8 mouse cellular contexts compared by ENCODE assay signal in genomic region chr2:26627921-26628739, GRCm38 (mm10). TPM values are rescaled to one million over a fixed set of nuclear protein-coding genes. Genes with fewer than 3 reads are reported as not detected.
DNase-seq lines count a peak whose midpoint lies in the region; ATAC-seq and TF ChIP-seq lines count a peak whose summit lies in the region.

Fam69b (plus strand) TSS chr2:26628457.

- no peak for TF ChIP-seq EP300 in stomach, postnatal 0 days (optimal IDR thresholded peaks at IDR 0.05)

- peak; percentile 61 for ATAC-seq in heart, embryonic 12.5 days (ENCODE audit: insufficient number of reproducible peaks, low FRiP score)
- peak; percentile 72 for ATAC-seq in kidney, embryonic 15.5 days (replicated peaks; ENCODE audit: low FRiP score)
- peak; percentile 74 for ATAC-seq in limb, embryonic 14.5 days (ENCODE audit: low FRiP score, low read depth)
- peak; percentile 78 for ATAC-seq in midbrain, embryonic 16.5 days
- peak; percentile 58 for ATAC-seq in stomach, postnatal 0 days (ENCODE audit: low FRiP score, low TSS enrichment)

- no peaks in the 10 kb centered on the region for H3K36me3 ChIP-seq in C2C12 (ENCODE audit: control insufficient read depth, insufficient read depth)
- no peaks in the 10 kb centered on the region for H3K36me3 ChIP-seq in heart, embryonic 12.5 days
- no peaks in the 10 kb centered on the region for H3K36me3 ChIP-seq in kidney, embryonic 15.5 days
- H3K36me3 ChIP-seq in limb, embryonic 14.5 days (ENCODE audit: control insufficient read depth, insufficient read depth, low read length): 0 out of 2 replicates have a peak, but pooled peaks cover 5% of the 10 kb centered on the region
- H3K36me3 ChIP-seq in midbrain, embryonic 16.5 days (ENCODE audit: control insufficient read depth, insufficient read depth, low read length): no peaks in the 10 kb centered on the region
- no peaks in the 10 kb centered on the region for H3K36me3 ChIP-seq in stomach, postnatal 0 days (ENCODE audit: control insufficient read depth, insufficient read depth, low read length)

- H3K79me3 ChIP-seq in C2C12 (ENCODE audit: low read depth): no peaks in the 10 kb centered on the region

- peak within 1 kb of the TSS; percentile 11 for H3K4me3 ChIP-seq in C2C12 (ENCODE audit: insufficient read depth, poor library complexity, severe bottlenecking)
- peak within 1 kb of the TSS; percentile 66 for H3K4me3 ChIP-seq in bone marrow, adult 2 months (replicated peaks; ENCODE audit: control insufficient read depth, low read depth, low read length)
- peak within 1 kb of the TSS; percentile 33 for H3K4me3 ChIP-seq in embryonic fibroblast, embryonic 13.5 days (ENCODE audit: insufficient read depth, low read length)
- H3K4me3 ChIP-seq in heart, embryonic 12.5 days: peak within 1 kb of the TSS; percentile 63
- peak within 1 kb of the TSS; percentile 72 for H3K4me3 ChIP-seq in kidney, embryonic 15.5 days (replicated peaks)
- H3K4me3 ChIP-seq in limb, embryonic 14.5 days (replicated peaks; ENCODE audit: low read length): peak within 1 kb of the TSS; percentile 76
- H3K4me3 ChIP-seq in midbrain, embryonic 16.5 days (ENCODE audit: low read depth, low read length): peak within 1 kb of the TSS; percentile 90
- peak within 1 kb of the TSS; percentile 64 for H3K4me3 ChIP-seq in stomach, postnatal 0 days (ENCODE audit: low read depth, low read length)

- no peak for TF ChIP-seq CTCF in C2C12 (IDR thresholded peaks at IDR 0.05; ENCODE audit: control insufficient read depth, insufficient read depth, insufficient read length)
- no peak for TF ChIP-seq CTCF in bone marrow, adult 2 months (IDR thresholded peaks at IDR 0.05; ENCODE audit: control insufficient read depth, insufficient read depth, low read length)
- TF ChIP-seq CTCF in embryonic fibroblast, embryonic 13.5 days (IDR thresholded peaks at IDR 0.05; ENCODE audit: borderline replicate concordance, insufficient read depth, low read length): no peak
- TF ChIP-seq CTCF in stomach, postnatal 0 days (IDR thresholded peaks at IDR 0.05; ENCODE audit: low read depth): no peak

- H3K79me2 ChIP-seq in C2C12 (ENCODE audit: control insufficient read depth, insufficient read depth): no peaks in the 10 kb centered on the region

- H3K27me3 ChIP-seq in C2C12 (ENCODE audit: control insufficient read depth, insufficient read depth, insufficient read length): no peaks in the 10 kb centered on the region
- 0 out of 2 replicates have a peak, but pooled peaks cover 5% of the 10 kb centered on the region for H3K27me3 ChIP-seq in heart, embryonic 12.5 days (replicated peaks)
- H3K27me3 ChIP-seq in kidney, embryonic 15.5 days: no peaks in the 10 kb centered on the region
- no peaks in the 10 kb centered on the region for H3K27me3 ChIP-seq in limb, embryonic 14.5 days (ENCODE audit: control insufficient read depth, insufficient read depth, low read length)
- H3K27me3 ChIP-seq in midbrain, embryonic 16.5 days (ENCODE audit: control insufficient read depth, insufficient read depth, low read depth, low read length): no peaks in the 10 kb centered on the region
- no peaks in the 10 kb centered on the region for H3K27me3 ChIP-seq in stomach, postnatal 0 days (ENCODE audit: control insufficient read depth, insufficient read depth, low read length)

- peak within 1 kb of the TSS; percentile 94 for H3K4me2 ChIP-seq in heart, embryonic 12.5 days
- peak within 1 kb of the TSS; percentile 98 for H3K4me2 ChIP-seq in kidney, embryonic 15.5 days
- peak within 1 kb of the TSS; percentile 92 for H3K4me2 ChIP-seq in limb, embryonic 14.5 days (replicated peaks; ENCODE audit: low read depth, low read length, severe bottlenecking)
- H3K4me2 ChIP-seq in midbrain, embryonic 16.5 days (ENCODE audit: low read length): peak within 1 kb of the TSS; percentile 100
- H3K4me2 ChIP-seq in stomach, postnatal 0 days (replicated peaks; ENCODE audit: low read depth): peak within 1 kb of the TSS; percentile 93

- peak; percentile 89 for DNase-seq in limb, embryonic 14.5 days (ENCODE audit: low spot score)
- DNase-seq in stomach, postnatal 0 days (ENCODE audit: low spot score): peak; percentile 71

- H3K9me3 ChIP-seq in heart, embryonic 12.5 days (replicated peaks): no peaks in the 10 kb centered on the region; the same call in 1 of the 2 replicates
- no peaks in the 10 kb centered on the region for H3K9me3 ChIP-seq in kidney, embryonic 15.5 days (replicated peaks)
- no peaks in the 10 kb centered on the region for H3K9me3 ChIP-seq in limb, embryonic 14.5 days (ENCODE audit: control insufficient read depth, low read length)
- no peaks in the 10 kb centered on the region for H3K9me3 ChIP-seq in midbrain, embryonic 16.5 days (replicated peaks; ENCODE audit: control insufficient read depth, low read length, poor library complexity, severe bottlenecking)
- no peaks in the 10 kb centered on the region for H3K9me3 ChIP-seq in stomach, postnatal 0 days (ENCODE audit: control insufficient read depth, low read length)

- peak within 1 kb of the TSS; percentile 47 for H3ac ChIP-seq in C2C12 (ENCODE audit: control insufficient read depth, insufficient read length, low read depth)

- peak within 1 kb of the TSS; percentile 85 for H3K9ac ChIP-seq in heart, embryonic 12.5 days
- peak within 1 kb of the TSS; percentile 89 for H3K9ac ChIP-seq in kidney, embryonic 15.5 days
- peak within 1 kb of the TSS; percentile 93 for H3K9ac ChIP-seq in limb, embryonic 14.5 days (ENCODE audit: low read depth, low read length, severe bottlenecking)
- peak within 1 kb of the TSS; percentile 99 for H3K9ac ChIP-seq in midbrain, embryonic 16.5 days (ENCODE audit: low read depth, low read length)
- H3K9ac ChIP-seq in stomach, postnatal 0 days (ENCODE audit: low read length): peak within 1 kb of the TSS; percentile 73

- 1% methylated on average over 70 of the region's 70 CpGs for WGBS in bone marrow, adult 2 months
- 1% methylated on average over 70 of the region's 70 CpGs for WGBS in heart, embryonic 12.5 days
- WGBS in kidney, embryonic 15.5 days: under 1% methylated on average over 60 of the region's 70 CpGs
- under 1% methylated on average over 39 of the region's 70 CpGs for WGBS in limb, embryonic 14.5 days
- WGBS in midbrain, embryonic 16.5 days: under 1% methylated on average over 58 of the region's 70 CpGs
- WGBS in stomach, postnatal 0 days: under 1% methylated on average over 57 of the region's 70 CpGs

- H3K27ac ChIP-seq in bone marrow, adult 2 months (ENCODE audit: control insufficient read depth, insufficient read depth, low read depth, low read length, poor library complexity): peak within 1 kb of the TSS; percentile 12; the same call in 1 of the 2 replicates
- no peak within 1 kb of the TSS for H3K27ac ChIP-seq in embryonic fibroblast, embryonic 13.5 days (ENCODE audit: insufficient read depth, low read length)
- H3K27ac ChIP-seq in heart, embryonic 12.5 days (ENCODE audit: poor library complexity, severe bottlenecking): no peak within 1 kb of the TSS
- peak within 1 kb of the TSS; percentile 81 for H3K27ac ChIP-seq in kidney, embryonic 15.5 days
- H3K27ac ChIP-seq in limb, embryonic 14.5 days (replicated peaks; ENCODE audit: low read depth, low read length): peak within 1 kb of the TSS; percentile 58; the same call in 1 of the 2 replicates
- H3K27ac ChIP-seq in midbrain, embryonic 16.5 days (ENCODE audit: low read length): peak within 1 kb of the TSS; percentile 93
- no peak within 1 kb of the TSS for H3K27ac ChIP-seq in stomach, postnatal 0 days (replicated peaks)

- peaks cover 1% of the 10 kb centered on the region; the same call in 1 of the 2 replicates for H3K4me1 ChIP-seq in bone marrow, adult 2 months (ENCODE audit: control insufficient read depth, insufficient read depth, low read length)
- H3K4me1 ChIP-seq in embryonic fibroblast, embryonic 13.5 days (ENCODE audit: control insufficient read depth, insufficient read depth, low read length): no peaks in the 10 kb centered on the region
- peaks cover 6% of the 10 kb centered on the region for H3K4me1 ChIP-seq in heart, embryonic 12.5 days (replicated peaks)
- peaks cover 33% of the 10 kb centered on the region for H3K4me1 ChIP-seq in kidney, embryonic 15.5 days
- H3K4me1 ChIP-seq in limb, embryonic 14.5 days (ENCODE audit: control insufficient read depth, insufficient read depth, low read length): peaks cover 18% of the 10 kb centered on the region
- H3K4me1 ChIP-seq in midbrain, embryonic 16.5 days (ENCODE audit: control insufficient read depth, insufficient read depth, low read length): peaks cover 42% of the 10 kb centered on the region
- H3K4me1 ChIP-seq in stomach, postnatal 0 days (replicated peaks; ENCODE audit: control insufficient read depth, insufficient read depth): no peaks in the 10 kb centered on the region; the same call in 1 of the 2 replicates

- TF ChIP-seq POLR2A in bone marrow, adult 2 months (IDR thresholded peaks at IDR 0.05; ENCODE audit: borderline replicate concordance, control insufficient read depth, low read depth, low read length): no peak
- TF ChIP-seq POLR2A in embryonic fibroblast, embryonic 13.5 days (IDR thresholded peaks at IDR 0.05; ENCODE audit: low read depth, low read length): peak; percentile 72
- TF ChIP-seq POLR2A in limb, embryonic 14.5 days (IDR thresholded peaks at IDR 0.05; ENCODE audit: borderline replicate concordance, extremely low read depth, insufficient read depth, insufficient read length): peak; percentile 50; the same call in 1 of the 2 replicates

TF ChIP-seq in C2C12, 6 proteins besides CTCF, POLR2A, EP300 and RAD21:
- TF ChIP-seq CEBPB (IDR thresholded peaks at IDR 0.05; ENCODE audit: low read depth) (no peak), MYOG (IDR thresholded peaks at IDR 0.05; ENCODE audit: control insufficient read depth, extremely low read depth, insufficient read length) (no peak), USF1 (IDR thresholded peaks at IDR 0.05; ENCODE audit: low read depth) (no peak), MYOD1 (IDR thresholded peaks at IDR 0.05; ENCODE audit: control insufficient read depth, insufficient read length, low read depth) (no peak)

RNA-seq across cellular contexts. Expression of gene Fam69b, which starts in this region (rescaled TPM):
- 8.2 TPM for polyA plus RNA-seq in C2C12 (2012; fragmentation: generic; extraction: Trizol)
- polyA plus RNA-seq in bone marrow, adult 2 months (2011; ENCODE audit: insufficient read depth, insufficient read length, low replicate concordance, missing spikeins): 0.99 and 4.2 TPM in 2 replicates
- 12.0 and 16.3 TPM in 2 replicates for polyA plus RNA-seq in embryonic fibroblast, embryonic 13.5 days (2011; ENCODE audit: insufficient read length, low read depth, missing spikeins)
- 16.4 and 17.3 TPM in 2 replicates for polyA plus RNA-seq in heart, embryonic 12.5 days (2016; fragmentation: Nextera tagmentation; extraction: Ambion mirVana)
- polyA plus RNA-seq in kidney, embryonic 15.5 days (2015; fragmentation: Nextera tagmentation; extraction: Ambion mirVana): 32.9 and 33.1 TPM in 2 replicates
- polyA plus RNA-seq in limb, embryonic 14.5 days (2012; rRNA removed): 42.2 and 62.8 TPM in 2 replicates
- polyA plus RNA-seq in limb, embryonic 14.5 days (2014; fragmentation: Nextera tagmentation; extraction: Ambion mirVana): 47.5 and 54.2 TPM in 2 replicates
- polyA plus RNA-seq in midbrain, embryonic 16.5 days (2015; fragmentation: Nextera tagmentation; extraction: Ambion mirVana): 153 and 155 TPM in 2 replicates
- polyA plus RNA-seq in stomach, postnatal 0 days (2015; fragmentation: Nextera tagmentation; extraction: Ambion mirVana): 10.9 and 13.4 TPM in 2 replicates

Comparison
In these comparisons a context has a peak if more than half of its experiments do, and no peak if none do; other contexts are left out.
1. H3K4me3 ChIP-seq: peak in every context shown above with its lines; median percentile 90 in midbrain, embryonic 16.5 days; 76 in limb, embryonic 14.5 days; 72 in kidney, embryonic 15.5 days; 66 in bone marrow, adult 2 months; 64 in stomach, postnatal 0 days; 63 in heart, embryonic 12.5 days; 33 in embryonic fibroblast, embryonic 13.5 days; 11 in C2C12.
2. H3K27ac ChIP-seq: peak in bone marrow, adult 2 months (single experiment), kidney, embryonic 15.5 days (single experiment), limb, embryonic 14.5 days (single experiment) and midbrain, embryonic 16.5 days (single experiment); none in embryonic fibroblast, embryonic 13.5 days (single experiment), heart, embryonic 12.5 days (single experiment) and stomach, postnatal 0 days (single experiment).
3. Peak in every context shown above with its lines, with median percentiles within 50 percentile points of each other: ATAC-seq, H3K4me2 ChIP-seq and H3K9ac ChIP-seq.